Comparison of ENCODE assay signal across 15 mouse cellular contexts in the genomic region with DNA sequence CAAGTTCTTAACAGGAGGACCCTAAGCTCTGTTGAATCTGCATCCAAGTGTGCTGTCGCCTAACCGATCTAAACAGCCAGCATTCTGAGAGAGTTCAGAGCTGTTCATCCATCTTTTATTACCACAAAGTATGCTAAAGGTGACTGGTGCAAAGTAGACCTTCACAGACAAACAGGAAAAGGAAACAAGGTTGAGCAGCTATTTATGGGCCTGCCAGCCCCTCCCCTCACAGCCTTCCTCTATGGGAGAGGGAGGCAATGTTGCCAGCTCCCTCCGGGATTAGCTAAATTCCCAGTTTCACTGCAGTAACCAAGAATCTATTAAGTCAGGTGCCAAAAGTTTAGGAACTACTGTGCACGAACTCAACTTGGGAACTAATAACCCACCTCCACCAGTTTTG. TPM values are rescaled to one million over a fixed set of nuclear protein-coding genes. Genes with fewer than 3 reads are reported as not detected.
DNase-seq lines count a peak whose midpoint lies in the region; ATAC-seq and TF ChIP-seq lines count a peak whose summit lies in the region.
"Had no signal": no experiment of that assay in that cellular context is flagged by ENCODE, and none has a peak within 500 bp of the region (broad histone marks: within the 10 kb centered on the region; RNA-seq: fewer than 3 reads in every experiment).

No protein-coding gene starts in this region.

- no peaks in the 10 kb centered on the region for H3K9me3 ChIP-seq in heart, embryonic 10.5 days
- H3K9me3 ChIP-seq in liver, postnatal 0 days (ENCODE audit: low read length), result no peaks in the 10 kb centered on the region
- H3K9me3 ChIP-seq in liver, embryonic 12.5 days (replicated peaks), result no peaks in the 10 kb centered on the region
- H3K9me3 ChIP-seq in intestine, embryonic 16.5 days (ENCODE audit: control insufficient read depth, low read length), result no peaks in the 10 kb centered on the region
- H3K9me3 ChIP-seq: hindbrain, embryonic 12.5 days; midbrain, embryonic 15.5 days had no signal

- TF ChIP-seq CTCF in liver, postnatal 0 days (IDR thresholded peaks at IDR 0.05; ENCODE audit: low read depth), result no peak

- DNase-seq in heart, adult 8-10 months (ENCODE audit: low spot score), result peak; percentile 50
- no peak for DNase-seq in heart, embryonic 10.5 days (ENCODE audit: low spot score)
- DNase-seq in liver, postnatal 0 days, result no peak
- DNase-seq in T-cell, adult 2 months (ENCODE audit: low spot score), result no peak
- no peak for DNase-seq in testis, postnatal 10 days (ENCODE audit: low spot score)
- DNase-seq: cerebellum, postnatal 36 days; forebrain, postnatal 0 days; gastrocnemius, postnatal 14 days; liver had no signal

- peaks cover 5% of the 10 kb centered on the region; the same call in 1 of the 2 replicates for H3K36me3 ChIP-seq in heart, embryonic 10.5 days
- no peaks in the 10 kb centered on the region for H3K36me3 ChIP-seq in liver, postnatal 0 days (replicated peaks; ENCODE audit: insufficient read depth, low read length)
- H3K36me3 ChIP-seq in liver, embryonic 12.5 days, result no peaks in the 10 kb centered on the region; the same call in 1 of the 2 replicates
- H3K36me3 ChIP-seq in intestine, embryonic 16.5 days (ENCODE audit: control insufficient read depth, insufficient read depth, low read length), result peaks cover 1% of the 10 kb centered on the region; the same call in 1 of the 2 replicates
- H3K36me3 ChIP-seq: G1E; midbrain, embryonic 15.5 days had no signal

- no peak overlapping the region for H3K27ac ChIP-seq in heart, embryonic 10.5 days
- H3K27ac ChIP-seq in liver, postnatal 0 days (ENCODE audit: low read depth), result peak overlapping the region; percentile 65
- no peak overlapping the region for H3K27ac ChIP-seq in liver, embryonic 12.5 days
- H3K27ac ChIP-seq in intestine, embryonic 16.5 days (ENCODE audit: low read length), result peak overlapping the region; percentile 60
- H3K27ac ChIP-seq: hindbrain, embryonic 12.5 days; midbrain, embryonic 15.5 days had no signal

- no peak overlapping the region for H3K4me3 ChIP-seq in heart, embryonic 10.5 days
- no peak overlapping the region for H3K4me3 ChIP-seq in liver, postnatal 0 days (ENCODE audit: low read depth, low read length)
- H3K4me3 ChIP-seq in liver, embryonic 12.5 days, result no peak overlapping the region
- H3K4me3 ChIP-seq in intestine, embryonic 16.5 days (ENCODE audit: low read length), result no peak overlapping the region
- H3K4me3 ChIP-seq: hindbrain, embryonic 12.5 days; midbrain, embryonic 15.5 days had no signal

- WGBS in heart, embryonic 10.5 days, result 57% methylated on average over 4 of the region's 4 CpGs
- WGBS in liver, postnatal 0 days (ENCODE audit: insufficient replicate concordance), result 61% methylated on average over 4 of the region's 4 CpGs
- 52% methylated on average over 4 of the region's 4 CpGs for WGBS in liver, embryonic 12.5 days (ENCODE audit: insufficient replicate concordance)
- 29% methylated on average over 4 of the region's 4 CpGs for WGBS in intestine, embryonic 16.5 days

- no peak for TF ChIP-seq EP300 in liver, postnatal 0 days (IDR thresholded peaks at IDR 0.05; ENCODE audit: low read depth)

- H3K27me3 ChIP-seq in heart, embryonic 10.5 days (ENCODE audit: insufficient read depth, poor library complexity, severe bottlenecking), result no peaks in the 10 kb centered on the region
- no peaks in the 10 kb centered on the region for H3K27me3 ChIP-seq in liver, postnatal 0 days (ENCODE audit: insufficient read depth, low read length)
- no peaks in the 10 kb centered on the region for H3K27me3 ChIP-seq in liver, embryonic 12.5 days (replicated peaks)
- no peaks in the 10 kb centered on the region for H3K27me3 ChIP-seq in intestine, embryonic 16.5 days (replicated peaks; ENCODE audit: control insufficient read depth, insufficient read depth, low read length)
- H3K27me3 ChIP-seq: hindbrain, embryonic 12.5 days; midbrain, embryonic 15.5 days had no signal

- peak; percentile 85 for ATAC-seq in liver, postnatal 0 days
- no peak for ATAC-seq in liver, embryonic 12.5 days
- ATAC-seq in intestine, embryonic 16.5 days, result peak; percentile 74
- peak; percentile 44; the same call in 1 of the 2 replicates for ATAC-seq in neutrophil, adult 5-6 weeks (ENCODE audit: extremely low read depth, insufficient number of reproducible peaks, low FRiP score, poor library complexity, severe bottlenecking)
- ATAC-seq: forebrain, postnatal 0 days; midbrain, embryonic 15.5 days had no signal

- no peak overlapping the region for H3K4me2 ChIP-seq in liver, postnatal 0 days (ENCODE audit: low read depth, low read length)
- H3K4me2 ChIP-seq in liver, embryonic 12.5 days, result no peak overlapping the region
- peak overlapping the region; percentile 13; the same call in 1 of the 2 replicates for H3K4me2 ChIP-seq in intestine, embryonic 16.5 days (ENCODE audit: low read depth, low read length)
- H3K4me2 ChIP-seq: hindbrain, embryonic 12.5 days; midbrain, embryonic 15.5 days had no signal

- peaks cover 63% of the 10 kb centered on the region for H3K4me1 ChIP-seq in heart, embryonic 10.5 days
- peaks cover 26% of the 10 kb centered on the region for H3K4me1 ChIP-seq in liver, postnatal 0 days (ENCODE audit: insufficient read depth)
- peaks cover 27% of the 10 kb centered on the region; the same call in 1 of the 2 replicates for H3K4me1 ChIP-seq in liver, embryonic 12.5 days
- peaks cover 57% of the 10 kb centered on the region for H3K4me1 ChIP-seq in intestine, embryonic 16.5 days (ENCODE audit: control insufficient read depth, insufficient read depth, low read length)

- H3K9ac ChIP-seq in liver, postnatal 0 days (replicated peaks), result no peak overlapping the region
- no peak overlapping the region for H3K9ac ChIP-seq in liver, embryonic 12.5 days
- no peak overlapping the region for H3K9ac ChIP-seq in intestine, embryonic 16.5 days (ENCODE audit: low read depth, low read length)
- H3K9ac ChIP-seq: forebrain, postnatal 0 days; hindbrain, embryonic 12.5 days; midbrain, embryonic 15.5 days had no signal

RNA-seq across cellular contexts. Expression of a gene that starts 24.3 kb away (rescaled TPM):
- total RNA-seq in heart, adult 8-10 months (2022), result 10 to 100 TPM; 35.3 to 42.6 (median 36.6) TPM
- polyA plus RNA-seq in heart, embryonic 10.5 days (2016; fragmentation: Nextera tagmentation; extraction: Ambion mirVana), result 12.7 and 22.7 TPM in 2 replicates
- 5.1 and 5.5 TPM in 2 replicates for polyA plus RNA-seq in liver, postnatal 0 days (2015; fragmentation: Nextera tagmentation; extraction: Ambion mirVana)
- polyA plus RNA-seq in liver, embryonic 12.5 days (2016; fragmentation: Nextera tagmentation; extraction: Ambion mirVana), result 5.2 and 5.6 TPM in 2 replicates
- polyA plus RNA-seq in intestine, embryonic 16.5 days (2015; fragmentation: Nextera tagmentation; extraction: Ambion mirVana), result 12.2 and 13.4 TPM in 2 replicates
- 28.9 and 31.3 TPM in 2 replicates for total RNA-seq in neutrophil, adult 5-6 weeks (2017)
- polyA plus RNA-seq: G1E had no signal

Comparison
In these comparisons a context has a peak if more than half of its experiments do, and no peak if none do; other contexts are left out.
1. H3K27ac ChIP-seq: peak in liver, postnatal 0 days (single experiment) and intestine, embryonic 16.5 days (single experiment); none in heart, embryonic 10.5 days (single experiment) and liver, embryonic 12.5 days (single experiment).